Mouse (Mus musculus) limb, embryonic 11.5 days (tissue): Measurements from ENCODE around the gene Tuba1c. TPM values are rescaled to one million over a fixed set of nuclear protein-coding genes. Genes with fewer than 3 reads are reported as not detected.

Source experiments
- ATAC-seq: fragments of 200-750 bp; cut with Nextera tagmentation; 2 replicates; pipeline ENCODE4 v1.8.0; 2017; ENCODE audit warnings: low read depth; ENCODE audit not compliant: insufficient number of reproducible peaks, low FRiP score, low TSS enrichment
- DNase-seq: peaks from one replicate; pipeline ENCODE4 v3.0.0-alpha.2; 2015; ENCODE audit warnings: low spot score
- H3K27ac ChIP-seq: fragments of 300-500 bp; sonication (generic); replicated peaks from 2 replicates; pipeline ENCODE4 v1.5.1; 2014; ENCODE audit warnings: low read depth, mild to moderate bottlenecking, low read length
- H3K27me3 ChIP-seq: fragments of 300-500 bp; sonication (generic); 2 replicates; pipeline ENCODE4 v1.6.1; 2014; ENCODE audit warnings: mild to moderate bottlenecking, low read length, mixed read lengths; ENCODE audit not compliant: control insufficient read depth, insufficient read depth
- H3K36me3 ChIP-seq: fragments of 300-500 bp; sonication (generic); 2 replicates; pipeline ENCODE4 v1.6.1; 2014; ENCODE audit warnings: mild to moderate bottlenecking, low read length, moderate library complexity, mixed read lengths; ENCODE audit not compliant: control insufficient read depth, insufficient read depth
- H3K4me1 ChIP-seq: fragments of 300-500 bp; sonication (generic); 2 replicates; pipeline ENCODE4 v1.6.1; 2014; ENCODE audit warnings: low read length, mixed read lengths; ENCODE audit not compliant: control insufficient read depth, insufficient read depth
- H3K4me2 ChIP-seq: fragments of 300-500 bp; sonication (generic); 2 replicates; pipeline ENCODE4 v1.6.1; 2014; ENCODE audit warnings: low read depth, mild to moderate bottlenecking, moderate library complexity; ENCODE audit not compliant: severe bottlenecking
- H3K4me3 ChIP-seq: fragments of 300-500 bp; sonication (generic); 2 replicates; pipeline ENCODE4 v1.5.1; 2014; ENCODE audit warnings: low read depth, low read length
- H3K9ac ChIP-seq: fragments of 300-500 bp; sonication (generic); 2 replicates; pipeline ENCODE4 v1.6.1; 2014; ENCODE audit warnings: mild to moderate bottlenecking, low read length
- H3K9me3 ChIP-seq: fragments of 300-500 bp; sonication (generic); 2 replicates; pipeline ENCODE4 v1.6.1; 2016; ENCODE audit warnings: low read length; ENCODE audit not compliant: control insufficient read depth
- WGBS: fragments of 180-500 bp; shearing (Covaris S2); extraction: QIAGEN DNeasy Blood & Tissue Kit; methylation state at CpG from one replicate; pipeline ENCODE4 v1.1.7; 2014; 5-methylcytosine and 5-hydroxymethylcytosine counted together
- polyA plus RNA-seq: library from polyadenylated mRNA; unstranded; fragments of >200 nt; fragmentation: Nextera tagmentation; extraction: Ambion mirVana; gene quantifications from 2 replicates; pipeline ENCODE4 v1.2.1, GENCODE M21; 2014

The Tuba1c gene
- polyA plus RNA-seq, 1 experiment from 2014 or later, result 157 TPM

DNA sequence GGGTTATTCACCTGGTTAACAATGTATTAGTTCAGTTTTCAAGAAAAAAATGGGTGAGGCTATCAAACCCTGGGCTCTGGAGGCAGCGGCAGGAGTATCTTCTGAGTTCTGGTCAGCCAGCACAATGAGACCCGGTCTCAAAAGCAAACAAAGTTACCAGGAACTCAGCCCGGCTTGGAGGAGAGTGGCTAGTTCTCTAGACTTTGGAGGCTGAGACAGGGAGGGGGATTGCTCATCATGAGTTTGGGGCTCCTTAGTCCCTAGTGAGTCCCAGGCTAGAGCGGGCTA is 1.6 kb downstream of the Tuba1c start:
- no peak overlapping the region for H3K27ac ChIP-seq
- 88% methylated on average over 4 of the region's 4 CpGs for WGBS

DNA sequence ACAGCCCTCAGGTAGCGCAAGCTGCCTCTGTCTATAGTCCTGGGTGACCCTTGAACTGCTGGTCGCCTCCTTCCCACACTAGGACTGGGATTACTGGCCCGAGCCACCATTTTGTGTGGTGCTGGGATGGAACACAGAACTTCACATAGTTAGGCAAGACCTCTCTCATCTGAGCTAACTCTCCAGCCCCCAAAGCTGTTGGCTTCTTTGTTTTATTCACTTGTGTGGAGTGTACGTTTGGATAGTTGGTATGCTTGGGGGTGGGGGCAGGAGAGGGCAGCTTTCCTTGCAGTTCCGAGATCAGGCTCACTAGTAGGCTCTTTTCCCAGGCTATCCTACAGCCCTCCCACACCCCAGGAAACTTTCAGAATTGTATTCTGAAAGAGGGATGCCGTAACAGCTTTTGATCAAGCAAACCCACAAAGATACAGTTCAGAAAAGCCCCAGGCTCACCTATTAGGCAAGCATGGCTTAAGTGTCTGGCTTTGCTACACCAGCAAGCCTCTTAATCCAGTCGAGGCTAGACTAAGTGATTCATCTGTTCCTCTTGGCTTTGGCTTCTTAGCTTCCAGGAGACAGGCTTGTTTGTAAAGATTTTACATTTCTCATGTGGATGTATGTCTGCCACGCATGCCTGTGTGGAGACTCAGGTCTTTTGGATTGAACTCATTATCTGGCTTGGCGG is 2.5 kb downstream of the Tuba1c start:
- H3K4me2 ChIP-seq, result peak overlapping the region; percentile 76
- no peak for DNase-seq
- H3K4me3 ChIP-seq, result 0 out of 2 replicates have a peak overlapping the region, but pooled peaks have one; percentile 8
- H3K27ac ChIP-seq, result no peak overlapping the region
- H3K27me3 ChIP-seq, result no peaks in the 10 kb centered on the region
- WGBS, result 87% methylated on average over 9 of the region's 9 CpGs
- no peak for ATAC-seq
- H3K9ac ChIP-seq, result peak overlapping the region; percentile 27
- H3K36me3 ChIP-seq, result peaks cover 10% of the 10 kb centered on the region
- H3K9me3 ChIP-seq, result no peaks in the 10 kb centered on the region
- H3K4me1 ChIP-seq, result peaks cover 8% of the 10 kb centered on the region; the same call in 1 of the 2 replicates

More for the DNA sequence above, 1.6 kb downstream of the Tuba1c start:
- ATAC-seq (no peak), DNase-seq (no peak)
- peak overlapping the region; percentile 56 for H3K4me3 ChIP-seq
- no peak overlapping the region for H3K9ac ChIP-seq
- H3K4me1 ChIP-seq, result peaks cover 8% of the 10 kb centered on the region; the same call in 1 of the 2 replicates
- peaks cover 9% of the 10 kb centered on the region for H3K36me3 ChIP-seq
- H3K4me2 ChIP-seq, result peak overlapping the region; percentile 76
- no peaks in the 10 kb centered on the region for H3K27me3 ChIP-seq
- no peaks in the 10 kb centered on the region for H3K9me3 ChIP-seq

DNA sequence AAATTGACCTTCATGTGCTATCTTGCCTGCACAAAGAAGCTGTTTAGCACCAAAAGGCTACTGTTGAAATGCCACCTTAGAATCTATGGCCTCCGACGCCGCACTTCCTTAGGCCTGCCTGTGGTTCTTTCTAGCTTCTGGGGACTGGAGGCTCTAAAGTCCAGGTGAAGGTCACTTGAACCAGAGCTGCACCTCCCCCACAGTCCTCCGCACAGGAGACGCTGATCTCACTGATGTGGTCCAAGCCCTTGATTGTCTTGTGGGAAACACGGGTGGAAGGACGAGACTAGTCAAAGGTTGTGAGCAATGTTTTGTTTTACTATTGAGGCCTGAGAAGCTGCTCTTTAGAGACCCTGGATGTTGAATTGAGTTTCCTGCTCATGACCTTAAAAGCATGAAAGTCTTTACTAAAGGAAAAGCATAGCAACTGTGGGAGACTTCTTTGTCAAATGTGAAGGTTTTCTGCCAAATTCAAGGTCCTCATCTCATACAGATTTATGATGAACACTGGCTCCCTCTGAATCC is 3.1 kb downstream of the Tuba1c start:
- Histone ChIP-seq H3K4me1 (peaks cover 8% of the 10 kb centered on the region; the same call in 1 of the 2 replicates), H3K27ac (no peak overlapping the region), H3K36me3 (peaks cover 10% of the 10 kb centered on the region), H3K27me3 (no peaks in the 10 kb centered on the region), H3K4me2 (peak overlapping the region; percentile 76; the same call in 1 of the 2 replicates), H3K9me3 (no peaks in the 10 kb centered on the region), H3K9ac (no peak overlapping the region; the same call in 1 of the 2 replicates), H3K4me3 (no peak overlapping the region)
- ATAC-seq (no peak), DNase-seq (no peak)
- WGBS, result 86% methylated on average over 7 of the region's 7 CpGs

DNA sequence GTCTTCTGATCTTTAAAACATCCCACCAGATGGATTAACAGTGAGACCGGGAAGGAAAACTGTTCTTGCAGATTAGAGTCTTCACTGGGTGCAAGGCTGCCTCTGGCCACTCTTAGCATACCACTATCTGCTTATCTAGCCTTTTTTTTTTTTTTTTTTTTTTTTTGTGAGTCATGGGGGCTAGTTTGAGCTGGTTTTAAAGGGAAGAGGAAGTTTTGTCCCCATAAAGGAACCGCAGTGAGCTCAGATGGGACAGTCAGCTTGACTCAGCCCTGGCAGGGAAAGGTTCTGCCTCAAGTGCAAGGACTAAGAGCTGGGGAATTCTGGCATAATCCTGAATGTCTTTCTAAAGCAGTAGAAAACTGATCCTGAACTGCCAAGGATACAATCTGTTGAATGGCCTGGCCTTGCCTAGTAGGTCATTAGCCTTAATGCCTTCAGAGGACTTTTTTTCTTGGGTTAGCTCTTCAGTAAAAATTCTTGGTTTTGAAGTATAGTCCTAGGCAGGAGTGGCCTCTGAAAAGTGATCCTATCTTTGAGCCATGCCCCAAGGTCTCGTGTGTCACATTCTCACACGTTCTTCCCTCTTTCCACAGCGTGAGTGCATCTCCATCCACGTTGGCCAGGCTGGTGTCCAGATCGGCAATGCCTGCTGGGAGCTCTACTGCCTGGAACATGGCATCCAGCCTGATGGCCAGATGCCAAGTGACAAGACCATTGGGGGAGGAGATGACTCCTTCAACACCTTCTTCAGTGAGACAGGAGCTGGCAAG is 4.0 kb downstream of the Tuba1c start:
- Histone ChIP-seq H3K4me3 (no peak overlapping the region), H3K9ac (no peak overlapping the region), H3K4me2 (no peak overlapping the region), H3K27me3 (no peaks in the 10 kb centered on the region), H3K9me3 (no peaks in the 10 kb centered on the region), H3K36me3 (peaks cover 12% of the 10 kb centered on the region), H3K27ac (no peak overlapping the region), H3K4me1 (peaks cover 8% of the 10 kb centered on the region; the same call in 1 of the 2 replicates)
- no peak for DNase-seq
- ATAC-seq, result no peak
- WGBS, result 94% methylated on average over 7 of the region's 7 CpGs

- no peak overlapping the region for H3K27ac ChIP-seq
These were observed 5.7 kb downstream of the Tuba1c start for GRCm38 (mm10) chr15:99035431-99035830.

GRCm38 (mm10) chr15:99036249-99036905 is 6.7 kb downstream of the Tuba1c start:
- Histone ChIP-seq H3K27me3 (no peaks in the 10 kb centered on the region), H3K4me3 (no peak overlapping the region), H3K36me3 (peaks cover 12% of the 10 kb centered on the region), H3K9ac (no peak overlapping the region), H3K27ac (no peak overlapping the region), H3K4me1 (peaks cover 8% of the 10 kb centered on the region; the same call in 1 of the 2 replicates), H3K4me2 (no peak overlapping the region), H3K9me3 (no peaks in the 10 kb centered on the region)
- ATAC-seq (no peak), DNase-seq (no peak)
- WGBS, result 94% methylated on average over 8 of the region's 8 CpGs

More at GRCm38 (mm10) chr15:99035431-99035830, 5.7 kb downstream of the Tuba1c start:
- Histone ChIP-seq H3K4me1 (peaks cover 8% of the 10 kb centered on the region; the same call in 1 of the 2 replicates), H3K4me2 (no peak overlapping the region), H3K27me3 (no peaks in the 10 kb centered on the region), H3K4me3 (no peak overlapping the region), H3K9me3 (no peaks in the 10 kb centered on the region), H3K9ac (no peak overlapping the region), H3K36me3 (peaks cover 12% of the 10 kb centered on the region)
- 80% methylated on average over 4 of the region's 4 CpGs for WGBS
- no peak for DNase-seq
- ATAC-seq, result no peak

DNA sequence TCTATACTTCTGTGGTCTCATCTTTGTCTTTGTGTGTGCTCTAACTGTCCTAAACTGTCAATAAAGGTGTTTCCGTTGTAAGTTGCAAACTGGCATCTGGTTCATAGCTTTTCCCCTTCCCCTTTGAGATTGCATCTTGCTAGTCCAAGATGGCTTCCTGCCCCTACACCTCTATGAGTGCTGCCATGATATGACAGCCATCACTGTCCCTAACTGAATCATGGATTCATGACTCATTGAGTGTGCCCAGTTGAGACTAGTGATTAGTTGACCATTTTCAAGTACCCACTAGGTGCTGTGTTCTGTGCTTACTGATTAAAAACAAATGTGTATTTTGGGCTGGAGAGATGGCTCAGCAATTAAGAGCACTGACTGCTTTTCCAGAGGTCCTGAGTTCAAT is 8.3 kb downstream of the Tuba1c start:
- no peak for DNase-seq
- Histone ChIP-seq H3K9ac (no peak overlapping the region), H3K36me3 (peaks cover 12% of the 10 kb centered on the region), H3K4me1 (no peaks in the 10 kb centered on the region), H3K27ac (no peak overlapping the region), H3K4me3 (no peak overlapping the region), H3K4me2 (no peak overlapping the region), H3K27me3 (no peaks in the 10 kb centered on the region), H3K9me3 (no peaks in the 10 kb centered on the region)
- no peak for ATAC-seq
- 84% methylated on average over 1 of the region's 1 CpGs for WGBS

- H3K4me2 ChIP-seq, result no peak overlapping the region
- no peak overlapping the region for H3K4me3 ChIP-seq
- H3K36me3 ChIP-seq, result peaks cover 12% of the 10 kb centered on the region
- DNase-seq (no peak), ATAC-seq (no peak)
- H3K9ac ChIP-seq, result no peak overlapping the region
- no peak overlapping the region for H3K27ac ChIP-seq
- no peaks in the 10 kb centered on the region for H3K9me3 ChIP-seq
- no peaks in the 10 kb centered on the region for H3K4me1 ChIP-seq
- H3K27me3 ChIP-seq, result no peaks in the 10 kb centered on the region
- WGBS, result 92% methylated on average over 5 of the region's 5 CpGs
These were observed 9.1 kb downstream of the Tuba1c start for GRCm38 (mm10) chr15:99038797-99039196.
